Comparison of ENCODE assay signal across 23 mouse cellular contexts in genomic region chr13:8642084-8642483, GRCm38 (mm10).
DNase-seq lines count a peak whose midpoint lies in the region.
"Had no signal": no experiment of that assay in that cellular context is flagged by ENCODE, and none has a peak within 500 bp of the region (broad histone marks: within the 10 kb centered on the region; RNA-seq: fewer than 3 reads in every experiment).

No protein-coding gene starts in this region.

- WGBS in heart, embryonic 10.5 days: 55% methylated on average over 2 of the region's 2 CpGs

- no peak overlapping the region for H3K27ac ChIP-seq in heart, embryonic 10.5 days
- H3K27ac ChIP-seq: embryonic facial prominence, embryonic 12.5 days; embryonic facial prominence, embryonic 15.5 days; heart, embryonic 15.5 days; hindbrain, embryonic 10.5 days; hindbrain, embryonic 13.5 days; intestine, embryonic 15.5 days had no signal

- H3K36me3 ChIP-seq in heart, embryonic 10.5 days: no peaks in the 10 kb centered on the region
- H3K36me3 ChIP-seq: embryonic facial prominence, embryonic 12.5 days; embryonic facial prominence, embryonic 15.5 days; heart, embryonic 12.5 days; heart, embryonic 15.5 days; hindbrain, embryonic 10.5 days; hindbrain, embryonic 13.5 days; intestine, embryonic 15.5 days had no signal

- DNase-seq in adrenal gland, adult (ENCODE audit: inconsistent age in 2 of 2, low spot score in 1 of 2): peak; percentile 10 to 38
- no peak for DNase-seq in adrenal gland, adult 18-20 months (ENCODE audit: low spot score in 2 of 2)
- DNase-seq in heart, adult 11 months: peak; percentile 72
- DNase-seq in heart, embryonic 10.5 days (ENCODE audit: low spot score): no peak
- DNase-seq in lung, postnatal 36 days: peak; percentile 28
- DNase-seq in lung, postnatal 14 days: no peak
- DNase-seq in right cerebral cortex, postnatal 14 days: no peak
- DNase-seq: adrenal gland, postnatal 25 days; cerebellum, adult 18-20 months; cerebellum, adult 9-10 months; cerebellum, postnatal 14 days; forebrain, postnatal 0 days; gastrocnemius, postnatal 25 days; heart, postnatal 10 days; heart, postnatal 36 days had no signal

- no peaks in the 10 kb centered on the region for H3K27me3 ChIP-seq in heart, embryonic 10.5 days (ENCODE audit: insufficient read depth, poor library complexity, severe bottlenecking)
- H3K27me3 ChIP-seq: embryonic facial prominence, embryonic 12.5 days; embryonic facial prominence, embryonic 15.5 days; heart, embryonic 12.5 days; heart, embryonic 15.5 days; hindbrain, embryonic 13.5 days; intestine, embryonic 15.5 days; Patski had no signal

- H3K4me3 ChIP-seq in heart, embryonic 10.5 days: no peak overlapping the region
- H3K4me3 ChIP-seq: embryonic facial prominence, embryonic 12.5 days; embryonic facial prominence, embryonic 15.5 days; heart, embryonic 12.5 days; heart, embryonic 15.5 days; hindbrain, embryonic 10.5 days; hindbrain, embryonic 13.5 days; intestine, embryonic 15.5 days had no signal

- no peaks in the 10 kb centered on the region for H3K4me1 ChIP-seq in heart, embryonic 10.5 days
- H3K4me1 ChIP-seq: embryonic facial prominence, embryonic 12.5 days; embryonic facial prominence, embryonic 15.5 days; heart, embryonic 15.5 days; hindbrain, embryonic 10.5 days; hindbrain, embryonic 13.5 days; intestine, embryonic 15.5 days had no signal

- H3K9me3 ChIP-seq in heart, embryonic 10.5 days: no peaks in the 10 kb centered on the region
- H3K9me3 ChIP-seq: embryonic facial prominence, embryonic 12.5 days; embryonic facial prominence, embryonic 15.5 days; heart, embryonic 12.5 days; heart, embryonic 15.5 days; hindbrain, embryonic 10.5 days; hindbrain, embryonic 13.5 days; intestine, embryonic 15.5 days had no signal

Comparison
In these comparisons a context has a peak if more than half of its experiments do, and no peak if none do; other contexts are left out.
1. DNase-seq: peak in adrenal gland, adult (2 of 2), heart, adult 11 months (single experiment) and lung, postnatal 36 days (single experiment); none in adrenal gland, adult 18-20 months (0 of 2), heart, embryonic 10.5 days (single experiment), lung, postnatal 14 days (single experiment) and right cerebral cortex, postnatal 14 days (single experiment).